Mouse (Mus musculus): Measurements from ENCODE around the gene Egln2. TPM values are rescaled to one million over a fixed set of nuclear protein-coding genes. Genes with fewer than 3 reads are reported as not detected.

Egln2 gene
- polyA plus RNA-seq, 1 experiment, result 30.5 TPM

- Histone ChIP-seq H3K4me3 (ENCODE audit: insufficient read depth, low read length) (no peak overlapping the region), H3K4me1 (ENCODE audit: control insufficient read depth, insufficient read depth, low read length) (no peaks in the 10 kb centered on the region), H3K27ac (ENCODE audit: insufficient read depth, low read length) (no peak overlapping the region)
- no peak for TF ChIP-seq POLR2A (IDR thresholded peaks at IDR 0.05; ENCODE audit: low read depth, low read length)
- TF ChIP-seq CTCF (IDR thresholded peaks at IDR 0.05; ENCODE audit: borderline replicate concordance, insufficient read depth, low read length), result no peak
These were observed 42.2 kb downstream of the Egln2 start for GRCm38 (mm10) chr7:27124305-27124832.

- peak within 1 kb of the TSS; percentile 15; the same call in 1 of the 2 replicates for H3K27ac ChIP-seq (ENCODE audit: insufficient read depth, low read length)
- no peaks in the 10 kb centered on the region for H3K4me1 ChIP-seq (ENCODE audit: control insufficient read depth, insufficient read depth, low read length)
- no peak within 1 kb of the TSS for H3K4me3 ChIP-seq (ENCODE audit: insufficient read depth, low read length)
- TF ChIP-seq CTCF (IDR thresholded peaks at IDR 0.05; ENCODE audit: borderline replicate concordance, insufficient read depth, low read length) (no peak), POLR2A (IDR thresholded peaks at IDR 0.05; ENCODE audit: low read depth, low read length) (no peak)
These were observed 46.9 kb downstream of the Egln2 start, which contains the start of gene Cyp2f2 for GRCm38 (mm10) chr7:27119676-27120075. TSS of gene Cyp2f2 (plus strand) at chr7:27119909.

- TF ChIP-seq CTCF (IDR thresholded peaks at IDR 0.05; ENCODE audit: borderline replicate concordance, insufficient read depth, low read length) (no peak), POLR2A (IDR thresholded peaks at IDR 0.05; ENCODE audit: low read depth, low read length) (no peak)
- H3K4me3 ChIP-seq (ENCODE audit: insufficient read depth, low read length), result no peak overlapping the region
- no peaks in the 10 kb centered on the region for H3K4me1 ChIP-seq (ENCODE audit: control insufficient read depth, insufficient read depth, low read length)
- H3K27ac ChIP-seq (ENCODE audit: insufficient read depth, low read length), result peak overlapping the region; percentile 48
These were observed 48.5 kb downstream of the Egln2 start for GRCm38 (mm10) chr7:27118033-27118511.

- Histone ChIP-seq H3K4me1 (ENCODE audit: control insufficient read depth, insufficient read depth, low read length) (no peaks in the 10 kb centered on the region), H3K27ac (ENCODE audit: insufficient read depth, low read length) (no peak overlapping the region), H3K4me3 (ENCODE audit: insufficient read depth, low read length) (no peak overlapping the region)
- TF ChIP-seq CTCF (IDR thresholded peaks at IDR 0.05; ENCODE audit: borderline replicate concordance, insufficient read depth, low read length), result no peak
- no peak for TF ChIP-seq POLR2A (IDR thresholded peaks at IDR 0.05; ENCODE audit: low read depth, low read length)
These were observed 54.6 kb downstream of the Egln2 start for GRCm38 (mm10) chr7:27111987-27112386.

GRCm38 (mm10) chr7:27111038-27111437, 55.6 kb downstream of the Egln2 start:
- TF ChIP-seq CTCF (IDR thresholded peaks at IDR 0.05; ENCODE audit: borderline replicate concordance, insufficient read depth, low read length), result no peak
- no peak for TF ChIP-seq POLR2A (IDR thresholded peaks at IDR 0.05; ENCODE audit: low read depth, low read length)
- Histone ChIP-seq H3K4me3 (ENCODE audit: insufficient read depth, low read length) (no peak overlapping the region), H3K4me1 (ENCODE audit: control insufficient read depth, insufficient read depth, low read length) (no peaks in the 10 kb centered on the region), H3K27ac (ENCODE audit: insufficient read depth, low read length) (no peak overlapping the region)

- no peak overlapping the region for H3K27ac ChIP-seq (ENCODE audit: insufficient read depth, low read length)
- no peaks in the 10 kb centered on the region for H3K4me1 ChIP-seq (ENCODE audit: control insufficient read depth, insufficient read depth, low read length)
- TF ChIP-seq CTCF (IDR thresholded peaks at IDR 0.05; ENCODE audit: borderline replicate concordance, insufficient read depth, low read length) (no peak), POLR2A (IDR thresholded peaks at IDR 0.05; ENCODE audit: low read depth, low read length) (no peak)
- no peak overlapping the region for H3K4me3 ChIP-seq (ENCODE audit: insufficient read depth, low read length)
These were observed 56.3 kb downstream of the Egln2 start for GRCm38 (mm10) chr7:27110327-27110726.

Other genes with a start within 250 kb of the Egln2 start
- gene Cyp2a22, start 227.4 kb downstream of the Egln2 start, polyA plus RNA-seq (2011; ENCODE audit: insufficient read length, low read depth, missing spikeins), result not detected in 2 replicates
- not detected in 2 replicates for gene Cyp2a12, start 137.7 kb downstream of the Egln2 start, polyA plus RNA-seq (2011; ENCODE audit: insufficient read length, low read depth, missing spikeins)
- 0.30 TPM in 1 of 2 replicates, not detected in the other for gene Cyp2f2, start 46.9 kb downstream of the Egln2 start, polyA plus RNA-seq (2011; ENCODE audit: insufficient read length, low read depth, missing spikeins)
- not detected in 2 replicates for gene Cyp2t4, start 13.1 kb downstream of the Egln2 start, polyA plus RNA-seq (2011; ENCODE audit: insufficient read length, low read depth, missing spikeins)
- 39.9 and 50.0 TPM in 2 replicates for gene Rab4b, start 12.1 kb upstream of the Egln2 start, polyA plus RNA-seq (2011; ENCODE audit: insufficient read length, low read depth, missing spikeins)
- not detected in 2 replicates for gene Gm21983, start 14.3 kb upstream of the Egln2 start, polyA plus RNA-seq (2011; ENCODE audit: insufficient read length, low read depth, missing spikeins)
- not detected in 2 replicates for gene Mia, start 14.4 kb upstream of the Egln2 start, polyA plus RNA-seq (2011; ENCODE audit: insufficient read length, low read depth, missing spikeins)
- gene BC024978, start 29.0 kb upstream of the Egln2 start, polyA plus RNA-seq (2011; ENCODE audit: insufficient read length, low read depth, missing spikeins), result 7.3 and 7.7 TPM in 2 replicates
- 117 and 153 TPM in 2 replicates for gene Snrpa, start 29.5 kb upstream of the Egln2 start, polyA plus RNA-seq (2011; ENCODE audit: insufficient read length, low read depth, missing spikeins)
- 8.3 and 8.7 TPM in 2 replicates for gene Itpkc, start 61.9 kb upstream of the Egln2 start, polyA plus RNA-seq (2011; ENCODE audit: insufficient read length, low read depth, missing spikeins)
- 19.4 and 21.6 TPM in 2 replicates for gene Coq8b, start 66.2 kb upstream of the Egln2 start, polyA plus RNA-seq (2011; ENCODE audit: insufficient read length, low read depth, missing spikeins)
- gene Numbl, start 91.6 kb upstream of the Egln2 start, polyA plus RNA-seq (2011; ENCODE audit: insufficient read length, low read depth, missing spikeins), result 47.6 and 51.7 TPM in 2 replicates
- 46.5 and 50.6 TPM in 2 replicates for gene Ltbp4, start 170.9 kb upstream of the Egln2 start, polyA plus RNA-seq (2011; ENCODE audit: insufficient read length, low read depth, missing spikeins)
- 35.9 and 41.2 TPM in 2 replicates for gene Shkbp1, start 189.2 kb upstream of the Egln2 start, polyA plus RNA-seq (2011; ENCODE audit: insufficient read length, low read depth, missing spikeins)
- 6.2 TPM in 1 of 2 replicates, not detected in the other for gene Gm20479, start 190.6 kb upstream of the Egln2 start, polyA plus RNA-seq (2011; ENCODE audit: insufficient read length, low read depth, missing spikeins)

All from embryonic fibroblast, embryonic 13.5 days (primary cell).